Mouse (Mus musculus): ENCODE measurements around the gene Rnf5.

GRCm38 (mm10) chr17:34639461-34640255 lies 36.2 kb upstream of the Rnf5 start:
- TF ChIP-seq CTCF (IDR thresholded peaks at IDR 0.05; ENCODE audit: borderline replicate concordance, insufficient read depth, low read length) (no peak), POLR2A (IDR thresholded peaks at IDR 0.05; ENCODE audit: low read depth, low read length) (no peak)

All from embryonic fibroblast, embryonic 13.5 days (primary cell).